Mouse (Mus musculus) macrophage (primary cell): ENCODE data around the gene Cstf3. TPM values are rescaled to one million over a fixed set of nuclear protein-coding genes. Genes with fewer than 3 reads are reported as not detected.

Experiments used
- H3K27ac ChIP-seq: fragments of 350-480 bp; formaldehyde crosslinking; 2 replicates; pipeline ENCODE4 v1.9.0; 2021
- H3K36me3 ChIP-seq: fragments of 350-480 bp; formaldehyde crosslinking; 2 replicates; pipeline ENCODE4 v1.9.0; 2021; ENCODE audit errors: inconsistent target
- H3K4me3 ChIP-seq: fragments of 350-480 bp; formaldehyde crosslinking; 2 replicates; pipeline ENCODE4 v1.9.0; 2021; ENCODE audit errors: inconsistent target
- H3K79me2 ChIP-seq: fragments of 350-480 bp; formaldehyde crosslinking; 2 replicates; pipeline ENCODE4 v1.9.0; 2021; ENCODE audit errors: inconsistent target
- WGBS: methylation state at CpG from one replicate; pipeline ENCODE4 v1.1.7; 2026; ENCODE audit warnings: inconsistent platforms; ENCODE audit not compliant: missing documents; 5-methylcytosine and 5-hydroxymethylcytosine counted together
- polyA plus RNA-seq: library from polyadenylated mRNA; stranded (reverse); fragments of 250-400 nt; gene quantifications from 3 replicates; pipeline ENCODE4 v1.2.4, GENCODE M21; 2018; ENCODE audit warnings: inconsistent platforms

The Cstf3 gene
- polyA plus RNA-seq, 1 experiment from 2014 or later = 20.6 TPM

- Histone ChIP-seq H3K36me3 (peaks cover 15% of the 10 kb centered on the region), H3K79me2 (no peaks in the 10 kb centered on the region), H3K4me3 (no peak overlapping the region), H3K27ac (no peak overlapping the region)
- 93% methylated on average over 6 of the region's 6 CpGs for WGBS
Observed at GRCm38 (mm10) chr2:104669122-104669804, 78.9 kb downstream of the Cstf3 start.

GRCm38 (mm10) chr2:104671724-104672123, 81.4 kb downstream of the Cstf3 start:
- no peak overlapping the region for H3K27ac ChIP-seq
- H3K36me3 ChIP-seq = no peaks in the 10 kb centered on the region
- H3K79me2 ChIP-seq = no peaks in the 10 kb centered on the region
- H3K4me3 ChIP-seq = no peak overlapping the region

GRCm38 (mm10) chr2:104677326-104677725, 87.0 kb downstream of the Cstf3 start:
- Histone ChIP-seq H3K27ac (no peak overlapping the region), H3K4me3 (no peak overlapping the region), H3K36me3 (peaks cover 19% of the 10 kb centered on the region; the same call in 1 of the 2 replicates), H3K79me2 (no peaks in the 10 kb centered on the region)
- WGBS = 98% methylated on average over 3 of the region's 3 CpGs

- H3K27ac ChIP-seq = no peak overlapping the region
- WGBS = 94% methylated on average over 4 of the region's 4 CpGs
- peaks cover 38% of the 10 kb centered on the region for H3K36me3 ChIP-seq
- no peaks in the 10 kb centered on the region for H3K79me2 ChIP-seq
- H3K4me3 ChIP-seq = no peak overlapping the region
Observed at GRCm38 (mm10) chr2:104684771-104685170, 94.4 kb downstream of the Cstf3 start.

- Histone ChIP-seq H3K79me2 (no peaks in the 10 kb centered on the region), H3K36me3 (peaks cover 38% of the 10 kb centered on the region), H3K27ac (no peak overlapping the region), H3K4me3 (no peak overlapping the region)
- 19% methylated on average over 13 of the region's 13 CpGs for WGBS
Observed at GRCm38 (mm10) chr2:104685418-104685817, 95.1 kb downstream of the Cstf3 start.

- Histone ChIP-seq H3K36me3 (peaks cover 23% of the 10 kb centered on the region), H3K27ac (no peak overlapping the region), H3K4me3 (no peak overlapping the region), H3K79me2 (no peaks in the 10 kb centered on the region)
- WGBS = 3% methylated on average over 3 of the region's 3 CpGs
Observed at GRCm38 (mm10) chr2:104687261-104687660, 96.9 kb downstream of the Cstf3 start.

GRCm38 (mm10) chr2:104688321-104688720, 98.0 kb downstream of the Cstf3 start:
- 95% methylated on average over 3 of the region's 3 CpGs for WGBS
- Histone ChIP-seq H3K36me3 (peaks cover 15% of the 10 kb centered on the region), H3K4me3 (no peak overlapping the region), H3K79me2 (no peaks in the 10 kb centered on the region), H3K27ac (no peak overlapping the region)

GRCm38 (mm10) chr2:104688724-104689123, 98.4 kb downstream of the Cstf3 start:
- Histone ChIP-seq H3K79me2 (no peaks in the 10 kb centered on the region), H3K4me3 (no peak overlapping the region), H3K27ac (no peak overlapping the region), H3K36me3 (peaks cover 11% of the 10 kb centered on the region)
- 93% methylated on average over 8 of the region's 8 CpGs for WGBS

- H3K79me2 ChIP-seq = no peaks in the 10 kb centered on the region
- H3K27ac ChIP-seq = no peak overlapping the region
- no peaks in the 10 kb centered on the region for H3K36me3 ChIP-seq
- H3K4me3 ChIP-seq = no peak overlapping the region
- 4% methylated on average over 4 of the region's 4 CpGs for WGBS
Observed at GRCm38 (mm10) chr2:104690720-104691119, 100.4 kb downstream of the Cstf3 start.

- WGBS = 68% methylated on average over 2 of the region's 2 CpGs
- H3K36me3 ChIP-seq = no peaks in the 10 kb centered on the region
- H3K4me3 ChIP-seq = no peak overlapping the region
- peak overlapping the region; percentile 19; the same call in 1 of the 2 replicates for H3K27ac ChIP-seq
- H3K79me2 ChIP-seq = no peaks in the 10 kb centered on the region
Observed at GRCm38 (mm10) chr2:104692551-104692950, 102.2 kb downstream of the Cstf3 start.

GRCm38 (mm10) chr2:104699659-104700058, 109.3 kb downstream of the Cstf3 start:
- H3K27ac ChIP-seq = no peak overlapping the region
- H3K79me2 ChIP-seq = no peaks in the 10 kb centered on the region
- WGBS = 93% methylated on average over 10 of the region's 11 CpGs
- H3K36me3 ChIP-seq = peaks cover 7% of the 10 kb centered on the region; the same call in 1 of the 2 replicates
- H3K4me3 ChIP-seq = no peak overlapping the region

- WGBS = 88% methylated on average over 3 of the region's 3 CpGs
- Histone ChIP-seq H3K36me3 (peaks cover 18% of the 10 kb centered on the region; the same call in 1 of the 2 replicates), H3K27ac (no peak overlapping the region), H3K4me3 (no peak overlapping the region), H3K79me2 (peaks cover 8% of the 10 kb centered on the region; the same call in 1 of the 2 replicates)
Observed at GRCm38 (mm10) chr2:104703158-104703557, 112.8 kb downstream of the Cstf3 start.

GRCm38 (mm10) chr2:104704355-104704754, 114.0 kb downstream of the Cstf3 start:
- Histone ChIP-seq H3K36me3 (peaks cover 18% of the 10 kb centered on the region; the same call in 1 of the 2 replicates), H3K4me3 (no peak overlapping the region), H3K79me2 (peaks cover 18% of the 10 kb centered on the region), H3K27ac (no peak overlapping the region)
- WGBS = 100% methylated on average over 3 of the region's 3 CpGs

- Histone ChIP-seq H3K4me3 (no peak overlapping the region), H3K79me2 (peaks cover 37% of the 10 kb centered on the region), H3K36me3 (peaks cover 13% of the 10 kb centered on the region; the same call in 1 of the 2 replicates), H3K27ac (peak overlapping the region; percentile 68; the same call in 1 of the 2 replicates)
- 71% methylated on average over 6 of the region's 6 CpGs for WGBS
Observed at GRCm38 (mm10) chr2:104709786-104710337, 119.5 kb downstream of the Cstf3 start.

GRCm38 (mm10) chr2:104710670-104711370, 120.5 kb downstream of the Cstf3 start:
- Histone ChIP-seq H3K27ac (peak overlapping the region; percentile 68), H3K4me3 (peak overlapping the region; percentile 64), H3K79me2 (peaks cover 37% of the 10 kb centered on the region), H3K36me3 (0 out of 2 replicates have a peak, but pooled peaks cover 4% of the 10 kb centered on the region)
- WGBS = 13% methylated on average over 6 of the region's 6 CpGs
